Mouse (Mus musculus): Measurements from ENCODE around the gene Plb1.

Gene Plb1

DNA sequence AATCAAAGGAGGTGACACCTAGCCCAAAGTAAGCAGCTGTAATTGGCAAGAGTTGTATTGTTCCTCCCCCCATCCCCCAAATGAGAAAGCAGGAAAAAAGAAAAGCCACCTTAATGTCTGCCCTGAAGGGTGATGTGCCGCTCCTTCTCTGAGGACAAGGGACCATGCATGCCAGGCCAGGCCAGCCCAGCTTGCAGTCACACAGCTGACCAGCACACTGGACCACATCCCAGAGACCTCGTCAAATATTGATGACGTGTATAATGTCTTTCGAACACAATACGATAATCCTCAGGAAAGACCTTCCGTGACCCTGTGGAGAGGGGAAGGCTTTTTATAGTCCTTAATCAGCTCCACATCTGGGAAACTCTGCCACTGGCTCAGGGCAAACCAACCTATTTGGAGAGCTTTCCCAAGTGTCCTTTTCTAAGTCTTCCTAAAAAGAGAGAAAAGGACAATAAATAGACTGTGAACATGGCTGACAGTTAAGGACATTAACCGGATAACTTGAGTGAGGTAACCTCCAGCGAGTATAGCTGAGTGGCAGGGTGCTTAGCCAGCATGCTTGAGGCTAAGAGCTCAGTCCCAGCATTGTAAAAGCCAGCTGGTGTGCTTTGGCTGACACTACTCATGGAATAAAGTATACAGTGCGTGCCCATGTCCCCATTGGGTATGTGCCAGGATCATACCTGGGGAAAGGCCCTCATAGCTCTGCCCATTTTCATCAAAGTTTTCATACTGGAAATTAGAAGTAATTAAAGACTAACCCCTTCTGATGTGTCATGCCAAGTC is 162.8 kb downstream of the Plb1 start:
- DNase-seq (ENCODE audit: low spot score): no peak

DNA sequence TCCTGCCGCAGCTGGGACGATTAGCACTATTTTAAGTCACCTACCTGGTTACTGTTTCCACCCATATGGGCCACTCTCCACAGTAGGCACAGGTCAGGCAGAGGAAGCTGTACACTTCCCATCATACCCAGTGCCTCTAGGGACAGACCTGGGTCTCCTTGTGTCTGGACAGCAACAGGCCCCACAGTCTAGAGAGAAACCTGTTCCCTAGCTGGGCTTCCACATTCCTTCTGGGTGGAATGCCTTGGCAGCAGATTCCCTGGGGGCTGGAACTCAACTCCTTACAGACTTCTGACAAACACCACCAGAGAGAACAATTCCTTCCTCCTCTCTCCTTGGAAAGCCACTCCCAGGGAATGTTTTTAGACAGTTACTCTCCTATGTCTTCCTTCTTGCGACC is 165.2 kb downstream of the Plb1 start:
- DNase-seq (ENCODE audit: low spot score): no peak

DNA sequence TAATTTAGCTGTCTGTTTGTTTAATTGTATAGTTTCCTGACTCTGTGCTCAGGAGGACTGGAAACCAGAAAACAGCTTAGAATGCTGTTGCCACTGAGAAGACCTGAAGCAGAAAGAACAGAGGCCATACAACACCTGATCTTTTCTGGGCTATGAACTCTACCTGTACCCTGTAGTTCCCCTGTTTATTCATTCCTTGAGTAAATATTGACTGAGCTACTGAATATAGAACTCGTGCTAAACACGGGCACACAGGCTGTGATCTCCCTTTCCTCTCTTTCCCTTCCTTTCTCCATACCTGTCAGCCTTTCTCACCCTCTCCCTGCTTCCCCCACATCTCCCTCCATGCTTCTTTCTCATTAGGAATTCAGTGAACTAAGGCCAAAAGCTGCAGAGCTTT is 168.4 kb downstream of the Plb1 start:
- no peak for DNase-seq (ENCODE audit: low spot score)

DNA sequence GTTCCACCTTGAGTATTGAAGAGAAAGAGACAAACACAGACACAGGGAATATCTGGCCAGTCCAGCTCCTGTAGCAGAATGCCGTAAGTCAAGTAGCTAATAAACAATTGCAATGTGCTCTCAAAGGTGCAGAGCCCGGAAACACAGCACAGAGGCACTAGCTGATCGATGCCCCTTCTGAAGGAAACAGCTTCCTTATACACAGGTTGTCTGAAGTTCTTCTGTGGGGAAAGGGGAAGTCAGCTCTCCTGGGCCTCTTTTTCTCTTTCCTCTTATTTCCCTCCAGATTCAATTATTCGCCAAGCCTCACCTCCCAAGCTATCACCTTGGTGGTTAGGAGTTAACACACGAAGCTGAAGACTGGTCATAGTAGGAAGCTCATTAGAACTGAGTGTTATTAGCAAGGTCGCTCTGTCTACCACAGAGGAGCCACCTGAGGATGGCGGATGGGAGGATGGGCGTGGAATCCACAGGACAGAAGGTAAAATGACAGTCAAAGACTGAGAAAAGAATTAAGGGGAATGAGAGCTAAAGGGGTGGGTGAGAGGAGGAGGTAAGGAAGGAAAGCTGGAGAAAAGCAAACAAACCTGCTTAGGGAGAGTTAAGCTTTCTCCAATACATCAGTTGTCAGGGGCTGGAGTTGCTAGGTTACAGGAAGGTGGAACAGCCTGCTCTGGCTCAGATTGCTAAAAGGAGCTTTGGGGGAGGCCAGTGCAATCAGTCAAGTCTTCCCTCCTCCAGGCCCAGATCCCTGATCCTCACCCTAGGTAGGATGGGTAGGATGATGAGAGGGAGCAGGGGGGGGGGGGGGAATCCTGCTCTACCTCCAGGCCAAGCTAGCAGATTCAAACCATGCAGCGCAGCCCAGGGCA is 170.8 kb downstream of the Plb1 start:
- DNase-seq (ENCODE audit: low spot score): no peak

DNA sequence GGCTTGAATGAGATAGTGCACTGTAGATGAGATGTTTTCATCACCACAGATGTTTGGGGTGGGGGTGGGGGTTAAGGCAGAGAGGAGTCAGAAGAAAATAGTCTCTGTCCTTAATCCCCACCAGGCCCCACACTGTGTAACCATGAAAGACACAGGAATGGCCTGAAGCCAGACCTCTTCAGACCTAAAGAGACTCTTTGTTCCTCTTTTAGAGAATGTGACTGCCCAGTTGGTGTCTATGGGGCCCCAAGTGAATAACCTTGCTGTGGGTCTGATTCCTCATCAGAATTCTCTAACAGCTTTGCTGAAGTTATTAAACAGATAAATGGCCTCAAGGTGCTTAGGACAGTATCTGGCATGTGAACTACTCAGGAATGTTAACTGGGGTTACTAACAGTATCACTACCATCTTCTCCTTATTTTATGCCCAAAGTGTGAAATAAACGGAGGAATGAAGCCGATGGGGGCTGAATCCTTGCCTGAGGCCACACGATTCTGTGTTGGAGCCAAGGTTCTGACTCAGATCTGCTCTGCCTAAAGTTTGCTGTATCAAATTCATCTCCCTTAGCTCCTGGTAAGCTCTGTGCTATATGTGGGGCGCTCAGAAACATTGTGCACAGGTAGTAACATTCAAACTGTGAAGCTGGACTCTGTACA is 172.8 kb downstream of the Plb1 start:
- DNase-seq (ENCODE audit: low spot score): no peak

DNA sequence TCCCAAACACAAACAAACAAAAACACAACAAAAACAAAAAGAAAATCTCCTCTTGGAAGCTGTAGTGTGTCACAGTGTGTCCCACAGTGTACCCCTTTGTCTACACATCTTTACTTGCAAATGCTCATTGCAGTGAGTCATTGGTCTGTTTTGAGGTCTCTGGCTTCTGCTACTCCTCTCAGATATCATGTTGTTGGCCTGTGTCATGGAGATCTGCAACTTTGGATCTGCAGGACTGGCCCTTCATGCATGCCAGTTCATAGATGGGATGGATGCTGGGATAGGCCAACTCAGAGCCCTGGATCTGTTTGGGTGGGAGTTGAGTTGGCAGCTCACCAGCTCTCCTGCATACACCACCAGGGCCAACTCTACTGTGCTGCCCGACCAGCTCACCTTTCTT is 176.3 kb downstream of the Plb1 start:
- no peak for DNase-seq (ENCODE audit: low spot score)

DNA sequence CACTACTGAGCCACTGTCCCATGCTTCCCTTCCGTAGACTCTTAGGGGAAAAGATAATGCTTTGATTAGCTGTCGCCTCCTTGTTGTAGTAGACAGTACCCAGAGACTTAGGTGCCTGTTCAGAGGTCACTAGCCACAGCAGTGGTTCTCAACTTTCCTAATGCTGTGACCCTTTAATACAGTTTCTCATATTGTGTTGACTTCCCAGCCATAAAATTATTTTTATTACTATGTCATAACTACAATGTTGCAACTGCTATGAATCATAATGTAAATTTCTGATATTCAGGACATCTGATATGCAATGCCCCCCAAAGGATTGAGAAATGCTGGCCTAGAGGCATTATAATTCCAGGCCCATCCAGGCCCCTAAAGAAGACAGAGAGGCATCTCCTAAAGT is 177.2 kb downstream of the Plb1 start:
- peak; percentile 34 for DNase-seq (ENCODE audit: low spot score)

DNA sequence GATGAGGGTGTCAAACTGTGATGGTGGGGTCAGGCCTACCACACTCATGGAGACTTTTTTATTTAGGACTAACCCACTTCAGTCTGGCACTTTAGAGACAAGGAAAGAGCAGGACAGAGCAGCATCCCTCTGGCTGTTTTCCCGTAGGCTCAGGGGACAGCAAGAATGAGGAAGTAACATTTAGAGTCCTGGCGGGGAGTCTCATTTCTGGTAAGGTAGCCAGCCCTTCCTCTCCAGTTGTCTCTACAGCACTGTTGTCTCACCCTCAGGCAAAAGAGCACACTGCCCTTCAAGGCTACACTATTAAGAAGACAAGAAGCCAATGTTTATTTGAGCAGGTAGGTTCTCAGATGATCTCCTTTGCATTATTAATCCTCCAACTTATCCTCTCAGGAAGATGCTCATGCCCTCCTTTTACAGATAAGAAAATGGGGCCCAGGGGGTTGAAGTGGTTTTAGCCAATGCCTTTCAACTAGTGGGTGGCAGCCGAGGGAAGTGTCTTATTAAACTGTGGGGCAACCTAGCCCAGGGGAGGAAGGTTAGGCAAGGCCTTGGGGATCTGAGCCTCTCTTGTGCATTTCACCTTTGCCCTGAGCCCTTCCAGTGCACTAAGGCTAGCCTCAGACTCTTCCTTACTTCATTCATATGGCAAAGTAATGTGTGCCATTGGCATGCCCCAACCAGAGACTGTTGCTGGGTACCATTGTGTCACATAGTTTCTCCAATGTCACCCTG is 178.6 kb downstream of the Plb1 start:
- DNase-seq (ENCODE audit: low spot score): no peak

DNA sequence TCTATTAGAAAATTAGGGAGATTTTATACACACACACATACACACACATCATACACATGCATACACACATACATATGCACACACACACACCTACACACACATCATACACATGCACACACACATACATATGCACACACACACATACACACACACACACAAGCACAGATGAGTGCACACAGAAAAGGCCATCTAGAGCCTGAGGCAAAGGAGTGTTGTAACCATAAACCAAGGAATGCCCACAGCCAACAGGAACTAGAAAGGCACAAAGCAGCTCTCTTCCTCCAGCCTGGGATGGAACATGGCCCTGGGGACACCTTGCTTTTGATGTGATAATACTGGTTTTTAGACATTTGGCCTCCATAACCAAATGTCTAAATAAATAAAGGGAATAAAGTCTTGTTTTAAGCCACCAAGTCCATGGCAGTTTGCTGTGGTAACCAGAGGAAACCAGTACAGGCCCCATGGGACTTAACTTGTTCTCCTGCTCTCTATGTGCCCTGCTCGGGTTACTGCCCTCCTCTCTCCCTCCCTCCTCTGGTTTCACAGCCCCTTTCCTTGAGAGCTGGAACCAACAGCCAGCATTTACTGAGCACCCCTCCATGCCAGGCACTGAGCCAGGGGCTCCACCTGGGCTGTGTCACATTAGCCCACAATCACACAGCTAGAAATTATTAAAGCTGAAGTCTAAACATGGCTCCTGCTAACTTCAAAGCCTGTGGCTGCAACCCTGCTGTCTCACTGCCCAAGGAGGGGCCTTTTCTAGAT is 179.9 kb downstream of the Plb1 start:
- DNase-seq (ENCODE audit: low spot score): peak; percentile 65

DNA sequence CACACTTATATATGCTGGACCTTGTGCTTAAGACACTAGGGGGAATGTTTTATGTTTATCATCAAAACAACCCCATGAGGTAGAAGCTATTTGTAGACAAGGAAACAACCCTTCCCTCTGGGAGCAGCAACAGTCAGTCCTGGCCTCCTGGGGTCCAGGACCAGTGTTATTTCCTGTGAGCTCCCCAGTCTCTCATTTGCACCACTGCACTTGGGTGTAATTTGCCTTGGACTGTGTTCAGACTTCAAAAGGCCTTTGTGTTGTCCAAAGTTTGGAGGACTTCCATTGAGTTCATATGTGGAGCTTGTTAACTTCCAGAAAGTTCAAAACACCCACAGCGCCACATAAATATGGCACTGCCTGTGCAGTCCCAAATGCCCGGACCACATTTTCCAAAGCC is 180.6 kb downstream of the Plb1 start:
- DNase-seq (ENCODE audit: low spot score): no peak

DNA sequence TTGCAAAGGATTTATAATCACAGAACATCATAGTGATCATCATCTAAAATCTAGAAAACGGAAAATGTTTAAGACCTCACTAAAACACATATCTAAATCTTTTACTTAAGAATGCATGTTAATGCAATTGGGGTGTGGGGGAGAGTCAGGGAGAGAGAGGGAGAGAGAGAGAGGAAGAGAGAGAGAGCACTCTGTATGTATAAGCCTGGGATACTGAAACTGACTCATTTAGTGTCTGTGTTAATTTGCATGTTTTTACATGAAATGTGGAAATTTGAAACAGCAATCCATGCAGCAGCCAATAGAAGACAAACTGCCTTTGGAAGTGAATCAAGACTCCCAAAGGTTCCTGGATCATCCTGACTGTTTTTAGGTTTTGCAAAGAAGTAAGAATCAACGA is 181.1 kb downstream of the Plb1 start:
- DNase-seq (ENCODE audit: low spot score): no peak

DNA sequence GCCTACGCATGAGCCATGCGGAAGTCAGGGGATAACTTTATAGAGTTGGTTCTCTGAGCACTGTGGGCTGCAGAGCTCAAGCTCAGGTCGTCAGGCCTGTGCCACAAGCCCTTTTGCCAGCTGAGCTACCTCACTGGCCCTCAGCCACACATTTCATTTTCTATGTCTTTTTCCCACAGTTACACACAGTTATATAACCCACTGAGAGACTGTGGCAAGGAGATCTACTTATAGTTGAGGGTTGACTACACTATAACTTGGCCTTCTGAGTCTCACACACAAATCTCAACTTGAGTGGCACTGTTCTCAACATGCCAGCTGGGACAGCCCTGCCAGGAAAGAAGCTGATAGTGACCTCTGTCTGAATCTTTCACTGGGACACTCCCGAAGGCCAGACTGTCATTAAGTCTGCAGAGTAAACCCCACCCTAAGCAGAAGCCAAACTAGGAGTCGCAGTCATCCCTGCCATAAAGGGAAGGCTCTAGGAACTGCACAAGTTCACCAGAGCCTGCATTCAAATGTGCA is 182.0 kb downstream of the Plb1 start:
- peak; percentile 42 for DNase-seq (ENCODE audit: low spot score)

DNA sequence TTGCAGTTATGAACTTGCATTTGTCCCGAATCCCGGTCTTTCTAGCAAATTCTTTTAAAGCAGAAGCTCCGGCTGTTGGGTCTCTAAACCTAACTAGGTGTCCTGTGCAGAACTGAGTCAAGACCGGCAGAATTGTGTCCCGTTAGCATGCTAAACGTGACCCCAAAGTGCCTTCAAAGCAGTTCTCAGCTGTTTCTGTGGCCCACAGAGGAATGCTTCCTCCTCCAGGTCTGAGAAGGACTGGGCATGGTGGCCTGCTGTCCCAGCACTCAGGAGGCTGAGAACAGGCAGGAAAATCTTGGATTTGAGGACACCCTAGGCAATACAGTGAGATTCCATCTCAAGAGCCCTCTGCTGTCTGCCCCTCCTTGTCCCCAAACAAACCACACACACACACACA is 183.0 kb downstream of the Plb1 start:
- no peak for DNase-seq (ENCODE audit: low spot score)

Measured in adipocyte (in vitro differentiated cells).